Mouse (Mus musculus) lung, postnatal 0 days (tissue): Measurements from ENCODE around the gene Mybbp1a.

ENCODE experiments used
- CTCF ChIP-seq: IDR thresholded peaks from 2 replicates; pipeline ENCODE4 v1.5.1; 2016; ENCODE audit warnings: antibody characterized with exemption, mild to moderate bottlenecking
- EP300 ChIP-seq: IDR thresholded peaks from 2 replicates; pipeline ENCODE4 v1.6.1; 2016; ENCODE audit warnings: antibody characterized with exemption, mild to moderate bottlenecking, control low read depth

- TF ChIP-seq CTCF (no peak), EP300 (no peak)
These were observed 47.9 kb upstream of the Mybbp1a start for GRCm38 (mm10) chr11:72393243-72393642.
